Mouse (Mus musculus) testis, adult 2 months (tissue): Measurements from ENCODE around the gene Nedd9. TPM values are rescaled to one million over a fixed set of nuclear protein-coding genes. Genes with fewer than 3 reads are reported as not detected.
"Not testable (repeated sequence)": the region's sequence is repeated elsewhere in the genome, so short reads cannot be mapped to it uniquely, and the experiment has no call there.

Source experiments
- H3K27ac ChIP-seq: fragments of 200-500 bp; 2 replicates; pipeline ENCODE4 v1.5.1; 2012; ENCODE audit warnings: low read depth, low read length; ENCODE audit not compliant: control insufficient read depth, insufficient read depth
- H3K27me3 ChIP-seq: fragments of 200-500 bp; 2 replicates; pipeline ENCODE4 v1.6.1; 2012; ENCODE audit warnings: mild to moderate bottlenecking, low read length, moderate library complexity; ENCODE audit not compliant: control insufficient read depth, insufficient read depth
- H3K36me3 ChIP-seq: fragments of 200-500 bp; 2 replicates; pipeline ENCODE4 v1.6.1; 2012; ENCODE audit warnings: mild to moderate bottlenecking, low read length; ENCODE audit not compliant: control insufficient read depth, insufficient read depth
- H3K4me1 ChIP-seq: fragments of 200-500 bp; 2 replicates; pipeline ENCODE4 v1.6.1; 2012; ENCODE audit warnings: low read length; ENCODE audit not compliant: control insufficient read depth, insufficient read depth
- H3K4me3 ChIP-seq: fragments of 200-500 bp; 2 replicates; pipeline ENCODE4 v1.5.1; 2012; ENCODE audit warnings: low read depth, mild to moderate bottlenecking, low read length, moderate library complexity, mixed read lengths; ENCODE audit not compliant: control insufficient read depth
- CTCF ChIP-seq: fragments of 200-500 bp; IDR thresholded peaks from 2 replicates; pipeline ENCODE4 v1.5.1; 2012; ENCODE audit warnings: low read depth, mild to moderate bottlenecking, inconsistent platforms, low read length, moderate library complexity; ENCODE audit not compliant: control insufficient read depth, insufficient read depth, insufficient replicate concordance
- POLR2A ChIP-seq: fragments of 200-500 bp; IDR thresholded peaks from 2 replicates; pipeline ENCODE4 v1.6.1; 2012; ENCODE audit warnings: low read depth, mild to moderate bottlenecking, inconsistent platforms, low read length, moderate library complexity; ENCODE audit not compliant: control insufficient read depth
- polyA plus RNA-seq: library from polyadenylated mRNA; depleted of rRNA; stranded (reverse); fragments of >200 nt; gene quantifications from 2 replicates; pipeline ENCODE4 v1.2.3, GENCODE M21; 2012

The Nedd9 gene
- polyA plus RNA-seq, 1 experiment: 3.0 TPM

DNA sequence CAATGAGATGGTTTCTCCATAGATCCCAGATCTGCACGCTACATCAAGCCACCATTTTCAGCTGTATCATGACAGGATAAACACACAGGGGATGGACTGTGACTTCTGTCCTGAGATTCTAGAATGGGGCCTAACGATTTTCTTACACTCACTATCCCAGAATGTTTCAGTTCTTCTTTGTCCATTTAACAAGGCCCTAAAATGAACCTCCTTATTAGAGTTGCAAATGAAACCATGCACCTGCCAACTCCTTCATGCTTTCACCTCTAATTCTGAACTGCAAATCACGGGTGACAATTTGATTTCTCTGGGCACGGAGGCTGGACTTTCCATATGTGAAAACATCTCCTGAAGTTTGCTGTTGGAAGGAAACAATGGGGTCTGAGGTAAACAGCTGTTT, 111.1 kb downstream of the Nedd9 start:
- Histone ChIP-seq H3K36me3 (no peaks in the 10 kb centered on the region), H3K27me3 (no peaks in the 10 kb centered on the region), H3K4me1 (no peaks in the 10 kb centered on the region), H3K27ac (no peak overlapping the region), H3K4me3 (no peak overlapping the region)
- no peak for TF ChIP-seq CTCF
- no peak for TF ChIP-seq POLR2A

- no peaks in the 10 kb centered on the region for H3K4me1 ChIP-seq
- no peaks in the 10 kb centered on the region for H3K36me3 ChIP-seq
- no peaks in the 10 kb centered on the region for H3K27me3 ChIP-seq
- TF ChIP-seq CTCF: no peak
- no peak for TF ChIP-seq POLR2A
- H3K4me3 ChIP-seq: no peak overlapping the region
- no peak overlapping the region for H3K27ac ChIP-seq
These were observed 111.5 kb downstream of the Nedd9 start for GRCm38 (mm10) chr13:41375696-41376095.

DNA sequence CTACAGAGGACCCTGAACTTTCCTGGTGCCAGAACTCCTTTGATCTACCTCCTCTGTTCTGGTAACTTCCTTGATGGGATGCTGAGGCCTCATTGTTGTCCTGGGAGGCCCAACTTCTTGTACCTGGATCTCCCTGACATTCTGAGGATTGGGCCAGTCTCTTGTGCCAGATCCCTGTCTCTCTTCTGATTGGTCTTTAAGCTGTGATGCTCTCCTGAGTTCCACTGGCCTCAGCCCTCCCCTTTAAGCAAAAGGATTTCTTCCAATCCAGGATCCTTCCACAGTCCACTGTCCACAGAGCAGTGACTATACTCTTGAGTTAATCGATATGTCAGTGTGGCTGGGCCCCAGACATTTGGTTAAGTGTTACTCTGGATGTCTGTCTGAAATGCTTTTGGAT, 112.3 kb downstream of the Nedd9 start:
- H3K36me3 ChIP-seq: no peaks in the 10 kb centered on the region

DNA sequence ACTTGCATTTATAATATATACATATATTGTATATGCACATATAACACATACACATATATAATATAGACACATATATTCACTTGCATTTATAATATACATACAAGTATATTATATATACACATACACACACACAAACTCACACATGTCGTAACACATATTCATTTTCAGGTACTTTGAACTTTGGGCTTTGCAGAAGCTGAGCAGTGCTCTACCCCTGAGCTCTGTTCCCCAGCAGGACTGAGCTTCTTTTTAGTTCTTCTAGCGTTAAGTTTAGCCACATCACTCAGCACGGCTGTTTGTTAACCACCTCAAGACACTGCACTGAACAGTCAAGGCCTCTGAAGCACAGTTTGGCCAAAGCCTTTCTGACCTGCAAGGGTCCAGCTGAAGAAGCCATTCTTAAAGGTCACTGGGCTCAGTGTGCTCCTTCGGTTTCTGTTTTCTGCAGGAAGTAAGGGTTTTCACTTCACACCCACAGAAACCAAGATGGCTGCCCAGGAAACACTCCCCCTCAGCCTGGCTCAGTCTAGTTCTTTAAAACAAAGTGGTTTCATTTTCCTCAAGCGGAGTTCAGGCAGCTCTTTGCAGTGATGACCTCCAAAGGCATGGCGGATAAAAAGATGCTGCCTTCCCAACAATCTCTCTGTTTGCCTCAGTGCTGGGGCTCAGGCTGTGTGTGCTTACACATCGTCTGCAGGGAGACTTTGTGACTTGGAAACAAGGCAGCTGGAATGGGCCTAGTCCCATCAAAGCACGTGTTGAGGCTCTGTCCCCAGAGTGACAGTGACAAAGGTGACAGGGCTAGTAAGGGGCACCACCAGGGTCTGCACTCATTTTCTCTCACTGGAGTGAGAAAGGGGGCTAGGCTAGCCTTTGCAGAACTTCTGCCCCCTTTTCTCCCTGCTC, 114.4 kb downstream of the Nedd9 start:
- Histone ChIP-seq H3K27ac (no peak overlapping the region), H3K4me3 (no peak overlapping the region), H3K27me3 (no peaks in the 10 kb centered on the region), H3K4me1 (no peaks in the 10 kb centered on the region), H3K36me3 (no peaks in the 10 kb centered on the region)
- no peak for TF ChIP-seq CTCF
- TF ChIP-seq POLR2A: no peak

More for the DNA sequence above, 112.3 kb downstream of the Nedd9 start:
- no peaks in the 10 kb centered on the region for H3K27me3 ChIP-seq
- no peak overlapping the region for H3K4me3 ChIP-seq
- no peak overlapping the region for H3K27ac ChIP-seq
- no peaks in the 10 kb centered on the region for H3K4me1 ChIP-seq
- TF ChIP-seq POLR2A: no peak
- no peak for TF ChIP-seq CTCF

DNA sequence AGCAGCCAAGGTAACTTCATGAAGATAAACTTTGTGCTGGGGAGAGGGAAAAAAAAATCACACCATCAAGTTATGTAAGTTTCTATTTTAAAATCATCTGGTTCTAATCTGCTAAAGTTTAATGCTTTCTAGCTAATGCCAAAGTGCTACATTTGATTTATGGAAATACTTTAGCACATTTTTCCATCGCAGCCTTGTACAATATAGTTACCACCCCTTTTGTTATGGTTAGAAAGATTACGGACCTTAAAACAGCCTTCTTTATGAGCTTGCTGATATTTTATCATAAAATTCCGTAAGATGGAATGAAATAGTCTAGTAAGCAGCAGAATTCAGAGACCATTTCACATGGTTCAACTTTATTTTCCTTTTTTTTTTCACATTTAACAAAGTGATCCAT, 115.6 kb downstream of the Nedd9 start:
- no peaks in the 10 kb centered on the region for H3K27me3 ChIP-seq
- H3K4me3 ChIP-seq: no peak overlapping the region
- no peak overlapping the region for H3K27ac ChIP-seq
- TF ChIP-seq CTCF (no peak), POLR2A (no peak)
- no peaks in the 10 kb centered on the region for H3K4me1 ChIP-seq
- no peaks in the 10 kb centered on the region for H3K36me3 ChIP-seq

GRCm38 (mm10) chr13:41368612-41369011, 118.5 kb downstream of the Nedd9 start:
- no peak for TF ChIP-seq CTCF
- no peak overlapping the region for H3K4me3 ChIP-seq
- no peaks in the 10 kb centered on the region for H3K4me1 ChIP-seq
- no peaks in the 10 kb centered on the region for H3K36me3 ChIP-seq
- no peak overlapping the region for H3K27ac ChIP-seq
- no peaks in the 10 kb centered on the region for H3K27me3 ChIP-seq

DNA sequence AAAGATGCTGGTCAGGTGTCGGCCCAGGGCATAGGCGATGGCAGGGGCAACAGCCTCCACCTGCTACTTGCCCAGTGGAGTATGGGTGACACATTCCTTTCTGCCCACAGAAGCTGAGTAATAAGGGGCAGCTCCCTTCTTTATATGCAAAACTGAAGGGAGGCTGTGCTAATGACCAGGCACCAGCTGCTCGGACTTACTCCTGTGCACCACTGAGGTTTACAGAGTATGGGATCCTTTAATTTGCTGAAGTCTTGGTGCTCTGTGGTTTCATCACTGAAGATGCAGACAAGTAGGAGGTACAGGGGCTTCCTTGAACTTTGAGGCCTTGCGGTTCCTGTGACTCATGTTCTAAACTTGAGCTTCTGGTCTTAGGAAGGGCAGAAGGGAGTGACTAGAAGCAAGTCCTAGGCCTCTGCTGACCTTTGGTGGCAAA, 120.0 kb downstream of the Nedd9 start:
- TF ChIP-seq POLR2A (no peak), CTCF (no peak)

DNA sequence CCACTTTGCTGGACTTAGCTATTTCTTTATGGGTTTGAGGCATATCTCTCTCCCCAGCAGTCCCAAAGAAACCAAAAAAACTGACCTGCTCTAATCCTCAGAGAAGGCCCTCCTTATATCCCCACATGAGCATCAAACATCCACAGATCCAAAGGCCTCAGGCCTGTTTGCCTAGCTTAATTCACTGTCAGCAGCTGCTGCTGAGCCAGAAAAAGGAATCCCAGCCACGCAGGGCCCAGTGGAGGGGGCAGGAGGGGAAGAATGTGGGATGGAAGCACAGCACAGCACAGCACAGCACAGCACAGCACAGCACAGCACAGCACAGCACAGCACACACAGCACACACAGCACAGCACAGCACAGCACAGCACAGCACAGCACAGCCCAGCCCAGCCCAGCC, 120.6 kb downstream of the Nedd9 start:
- H3K4me3 ChIP-seq, H3K4me1 ChIP-seq, H3K36me3 ChIP-seq, H3K27me3 ChIP-seq, H3K27ac ChIP-seq: not testable (repeated sequence)

More for the DNA sequence above, 120.0 kb downstream of the Nedd9 start:
- Histone ChIP-seq H3K4me3 (no peak overlapping the region), H3K27ac (no peak overlapping the region), H3K36me3 (no peaks in the 10 kb centered on the region), H3K4me1 (no peaks in the 10 kb centered on the region), H3K27me3 (no peaks in the 10 kb centered on the region)
